Mouse (Mus musculus) G1E (cell line): ENCODE measurements around the gene Slc25a51.

Source experiments
- CTCF ChIP-seq: IDR thresholded peaks from 2 replicates; pipeline ENCODE4 v1.5.1; 2012; ENCODE audit warnings: low read depth, low read length, inconsistent platforms, mixed read lengths
- GATA1 ChIP-seq: IDR thresholded peaks from 2 replicates; pipeline ENCODE4 v1.6.1; 2012; ENCODE audit warnings: borderline replicate concordance, low read length, inconsistent platforms, mixed read lengths

DNA sequence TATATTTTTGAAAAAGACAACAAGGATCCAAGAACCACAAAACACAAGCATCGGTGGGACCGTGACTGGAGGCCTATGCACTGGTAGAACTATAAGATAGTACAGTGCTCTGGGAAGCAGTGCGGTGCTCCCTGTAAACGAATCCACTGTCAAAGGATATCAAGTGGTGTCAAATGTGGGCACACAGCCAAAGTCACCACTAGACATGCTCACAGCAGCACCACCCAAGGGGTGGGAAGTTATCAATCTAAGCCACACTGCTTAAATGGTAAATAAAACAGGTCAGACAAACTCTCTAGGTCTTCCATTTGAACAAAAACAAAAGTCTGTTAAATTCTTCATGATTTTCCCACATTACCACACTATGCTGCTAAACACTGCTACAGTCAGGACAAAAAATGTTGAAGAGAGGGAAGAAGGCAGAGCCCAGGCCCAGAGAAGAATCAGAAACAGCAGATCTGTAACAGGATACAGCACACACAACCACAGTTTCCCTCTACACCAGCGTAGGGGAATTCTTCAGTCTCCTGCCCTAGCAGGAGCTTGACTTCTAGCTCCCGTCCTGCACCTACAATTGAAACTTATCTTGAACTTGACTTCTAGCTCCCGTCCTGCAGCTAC is 5.6 kb downstream of the Slc25a51 start:
- no peak for TF ChIP-seq GATA1
- TF ChIP-seq CTCF: no peak
